Mouse (Mus musculus): ENCODE measurements around the gene E430018J23Rik. TPM values are rescaled to one million over a fixed set of nuclear protein-coding genes. Genes with fewer than 3 reads are reported as not detected.
A peak's percentile ranks its signal among the peaks of the same experiment; 100 is the strongest.
"Not testable (repeated sequence)": the region's sequence is repeated elsewhere in the genome, so short reads cannot be mapped to it uniquely, and the experiment has no call there.

E430018J23Rik gene
- total RNA-seq, 1 experiment from 2014 or later, result 2.3 TPM

- peak; percentile 90 for ATAC-seq (replicated peaks; ENCODE audit: insufficient number of reproducible peaks, low FRiP score, low TSS enrichment, poor library complexity, severe bottlenecking)
Observed at GRCm38 (mm10) chr7:127386641-127387392, 6.6 kb downstream of the E430018J23Rik start, which contains the start of gene 9130019O22Rik. Gene 9130019O22Rik, minus strand, starts transcription at chr7:127387166.

DNA sequence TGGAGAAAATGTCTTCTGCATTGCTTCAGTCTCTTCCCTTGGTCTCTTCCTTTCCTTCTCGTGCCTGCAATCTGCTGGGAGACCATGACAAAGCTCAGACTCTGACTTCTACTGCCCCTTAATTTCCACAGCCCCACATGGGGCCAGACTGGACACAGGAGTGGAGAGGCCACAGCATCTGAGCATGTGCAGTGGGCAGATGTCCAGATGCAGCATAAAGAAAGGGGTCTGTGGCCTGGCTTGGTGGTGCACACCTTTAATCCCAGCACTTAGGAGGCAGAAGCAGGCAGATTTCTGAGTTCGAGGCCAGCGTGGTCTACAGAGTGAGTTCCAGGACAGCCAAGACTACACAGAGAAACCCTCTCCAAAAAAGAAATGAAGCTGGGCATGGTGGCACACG lies 7.9 kb downstream of the E430018J23Rik start:
- not testable (repeated sequence) for ATAC-seq (replicated peaks; ENCODE audit: insufficient number of reproducible peaks, low FRiP score, low TSS enrichment, poor library complexity, severe bottlenecking)

- ATAC-seq (replicated peaks; ENCODE audit: insufficient number of reproducible peaks, low FRiP score, low TSS enrichment, poor library complexity, severe bottlenecking), result no peak
Observed at GRCm38 (mm10) chr7:127378310-127378921, 15.0 kb downstream of the E430018J23Rik start.

GRCm38 (mm10) chr7:127375271-127376245 lies 17.9 kb downstream of the E430018J23Rik start, which contains the start of gene Zfp747:
Gene Zfp747, minus strand, starts transcription at chr7:127376050.
- peak; percentile 98 for ATAC-seq (replicated peaks; ENCODE audit: insufficient number of reproducible peaks, low FRiP score, low TSS enrichment, poor library complexity, severe bottlenecking)

DNA sequence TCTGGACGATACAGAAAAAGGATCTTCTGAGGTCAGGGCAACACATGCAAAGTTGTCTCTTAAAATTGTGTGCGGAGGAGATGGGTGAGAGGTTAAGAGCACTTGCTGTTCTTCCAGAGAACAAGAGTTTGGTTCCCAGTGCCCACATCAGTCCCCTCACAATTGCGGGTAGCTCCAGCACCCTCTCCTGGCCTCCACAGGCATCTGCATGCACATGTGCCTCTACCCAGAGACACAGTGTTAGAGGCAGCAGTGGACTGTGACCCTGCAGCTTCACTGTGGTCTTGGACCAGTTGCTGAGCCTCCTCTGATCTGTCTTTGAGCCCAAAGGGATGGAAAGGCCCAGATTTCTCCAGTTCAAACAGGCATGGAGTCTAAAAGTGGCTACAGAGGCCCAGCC lies 21.6 kb downstream of the E430018J23Rik start:
- ATAC-seq (replicated peaks; ENCODE audit: insufficient number of reproducible peaks, low FRiP score, low TSS enrichment, poor library complexity, severe bottlenecking), result not testable (repeated sequence)

DNA sequence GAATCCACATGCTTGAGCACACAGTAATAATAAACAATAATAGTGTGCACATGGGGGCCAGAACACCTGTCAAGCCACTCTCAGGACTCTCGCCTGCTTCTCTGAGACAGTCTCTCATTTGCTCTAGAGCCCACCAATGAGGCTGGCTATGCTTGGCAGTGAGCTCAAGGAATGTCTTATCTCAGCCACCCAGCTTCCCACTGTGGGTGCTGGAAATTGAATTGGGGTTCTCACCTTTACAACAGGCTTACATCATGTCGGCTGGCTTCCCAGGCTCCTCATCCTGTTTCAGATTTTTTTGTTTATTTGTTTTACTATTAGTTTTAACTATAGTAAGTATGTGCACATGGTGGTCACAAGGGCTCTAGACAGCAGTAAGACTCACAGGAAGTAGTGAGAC lies 22.2 kb downstream of the E430018J23Rik start:
- ATAC-seq (replicated peaks; ENCODE audit: insufficient number of reproducible peaks, low FRiP score, low TSS enrichment, poor library complexity, severe bottlenecking), result no peak

GRCm38 (mm10) chr7:127366249-127366648 lies 27.2 kb downstream of the E430018J23Rik start:
- ATAC-seq (replicated peaks; ENCODE audit: insufficient number of reproducible peaks, low FRiP score, low TSS enrichment, poor library complexity, severe bottlenecking), result no peak

DNA sequence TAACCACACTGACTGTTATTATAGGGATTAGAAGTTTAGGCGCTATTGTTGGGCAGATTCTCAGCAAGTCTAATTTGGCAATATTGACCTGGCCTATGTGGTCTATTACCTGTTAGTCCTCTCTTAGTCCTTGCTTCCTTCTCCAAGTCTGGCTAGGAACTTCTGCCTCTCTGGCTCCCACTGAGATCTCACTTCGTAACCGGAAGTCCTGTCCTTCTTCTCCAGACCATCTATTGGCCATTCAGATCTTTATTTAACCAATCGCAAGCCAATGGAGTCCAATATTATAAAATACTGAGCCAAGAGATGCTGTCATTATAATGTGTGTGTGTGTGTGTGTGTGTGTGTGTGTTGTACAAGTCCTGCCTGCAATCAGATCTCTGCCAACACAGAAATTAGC lies 29.3 kb downstream of the E430018J23Rik start:
- ATAC-seq (replicated peaks; ENCODE audit: insufficient number of reproducible peaks, low FRiP score, low TSS enrichment, poor library complexity, severe bottlenecking), result no peak

- no peak for ATAC-seq (replicated peaks; ENCODE audit: insufficient number of reproducible peaks, low FRiP score, low TSS enrichment, poor library complexity, severe bottlenecking)
Observed at GRCm38 (mm10) chr7:127363475-127363921, 29.9 kb downstream of the E430018J23Rik start.

GRCm38 (mm10) chr7:127362418-127362817 lies 31.0 kb downstream of the E430018J23Rik start:
- peak; percentile 77 for ATAC-seq (replicated peaks; ENCODE audit: insufficient number of reproducible peaks, low FRiP score, low TSS enrichment, poor library complexity, severe bottlenecking)

DNA sequence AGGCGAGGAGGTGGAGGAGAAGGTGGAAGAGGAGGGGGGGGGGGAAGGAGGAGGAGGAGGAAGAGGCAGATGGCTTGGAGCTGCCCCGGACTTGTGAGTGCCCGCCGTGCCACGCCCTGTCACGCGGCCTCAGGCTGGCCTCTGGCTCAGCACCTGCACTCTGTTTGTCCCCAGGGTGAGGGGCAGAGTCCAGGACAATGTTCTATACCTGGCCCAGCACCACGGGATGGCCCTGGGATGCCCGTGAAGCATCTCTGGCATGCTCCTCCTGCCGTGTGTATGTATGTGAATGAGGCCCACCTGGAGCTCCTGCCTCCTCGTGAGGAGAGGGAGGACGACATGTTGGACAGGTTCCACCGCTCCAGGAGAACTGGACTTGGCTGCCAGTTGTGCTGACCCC lies 32.0 kb downstream of the E430018J23Rik start:
- 0 out of 2 replicates have a peak, but pooled peaks have one; percentile 10 for ATAC-seq (replicated peaks; ENCODE audit: insufficient number of reproducible peaks, low FRiP score, low TSS enrichment, poor library complexity, severe bottlenecking)

- ATAC-seq (replicated peaks; ENCODE audit: insufficient number of reproducible peaks, low FRiP score, low TSS enrichment, poor library complexity, severe bottlenecking), result no peak
Observed at GRCm38 (mm10) chr7:127360265-127360664, 33.2 kb downstream of the E430018J23Rik start.

DNA sequence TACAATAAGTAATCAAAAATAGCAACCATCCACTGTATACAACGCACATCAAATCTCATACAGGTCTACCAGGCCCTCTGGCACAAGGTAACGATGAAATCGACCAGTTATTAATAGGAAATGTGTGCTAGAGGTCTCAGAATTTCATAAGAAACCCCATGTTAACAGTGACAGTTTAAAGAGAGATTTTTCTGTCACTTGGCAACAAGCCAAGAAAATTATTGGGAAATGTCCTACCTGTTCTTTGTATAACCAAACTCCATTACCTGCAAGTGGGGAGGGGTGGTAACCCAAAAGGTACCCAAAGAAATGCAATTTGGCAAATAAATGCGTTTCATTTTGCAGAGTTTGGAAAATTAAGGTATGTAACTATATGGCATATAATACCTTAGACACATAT lies 35.0 kb downstream of the E430018J23Rik start:
- ATAC-seq (replicated peaks; ENCODE audit: insufficient number of reproducible peaks, low FRiP score, low TSS enrichment, poor library complexity, severe bottlenecking), result no peak

DNA sequence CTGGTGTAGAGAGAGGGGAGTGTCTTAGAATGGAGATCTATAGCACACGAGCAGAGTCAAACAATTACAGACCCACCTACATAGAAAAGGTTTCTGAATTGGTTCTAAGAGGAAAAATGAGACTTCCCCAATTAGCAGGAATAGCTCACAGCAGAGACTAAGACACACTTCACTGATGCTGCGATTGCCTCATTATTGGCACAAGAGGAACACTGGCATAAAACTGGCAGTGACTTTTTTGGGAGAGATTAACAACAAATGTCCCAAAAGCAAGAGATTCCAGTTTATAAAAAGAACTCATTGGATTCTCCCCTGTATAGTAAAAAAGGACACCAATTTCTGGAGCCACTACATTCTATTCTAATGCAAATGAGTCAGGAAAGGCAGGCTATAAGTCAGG lies 35.6 kb downstream of the E430018J23Rik start:
- ATAC-seq (replicated peaks; ENCODE audit: insufficient number of reproducible peaks, low FRiP score, low TSS enrichment, poor library complexity, severe bottlenecking), result no peak

- peak; percentile 83 for ATAC-seq (replicated peaks; ENCODE audit: insufficient number of reproducible peaks, low FRiP score, low TSS enrichment, poor library complexity, severe bottlenecking)
Observed at GRCm38 (mm10) chr7:127355796-127356195, 37.6 kb downstream of the E430018J23Rik start.

DNA sequence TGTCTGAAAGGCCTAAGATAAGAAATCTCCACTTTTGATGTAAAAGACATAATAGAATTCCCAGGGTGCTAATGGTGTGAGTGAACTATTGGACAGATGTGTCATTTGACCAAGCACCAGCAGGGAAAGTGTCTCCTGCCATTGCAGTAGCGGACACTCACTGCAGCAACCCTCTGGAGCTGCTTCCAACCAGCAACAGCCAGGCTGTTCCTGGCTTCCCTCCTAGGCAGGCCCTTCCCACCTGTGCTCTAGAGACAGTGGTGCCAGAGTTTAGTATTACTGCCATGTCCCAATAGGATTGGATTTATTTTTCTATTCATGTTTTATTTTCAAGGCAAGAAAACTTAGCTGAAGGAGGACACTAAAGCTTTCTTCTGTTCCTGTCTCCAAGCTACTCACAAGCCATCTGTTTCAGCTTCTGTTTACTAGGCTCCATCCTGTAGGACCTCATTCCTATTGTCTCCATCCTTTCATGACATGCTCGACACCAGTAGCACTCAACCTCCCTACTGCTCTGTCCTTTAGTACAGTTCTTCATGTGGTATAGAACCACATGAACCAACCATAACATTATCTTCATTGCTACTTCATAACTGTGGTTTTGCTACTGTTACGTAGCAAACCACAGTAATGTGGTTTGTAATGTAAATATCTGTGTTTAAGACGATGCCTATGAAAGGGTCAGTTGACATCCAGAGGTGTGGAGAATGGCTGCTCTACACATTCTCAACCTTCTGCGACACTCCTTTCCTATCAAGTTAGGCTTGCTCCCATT lies 42.0 kb downstream of the E430018J23Rik start:
- no peak for ATAC-seq (replicated peaks; ENCODE audit: insufficient number of reproducible peaks, low FRiP score, low TSS enrichment, poor library complexity, severe bottlenecking)

GRCm38 (mm10) chr7:127346676-127347075 lies 46.8 kb downstream of the E430018J23Rik start:
- ATAC-seq (replicated peaks; ENCODE audit: insufficient number of reproducible peaks, low FRiP score, low TSS enrichment, poor library complexity, severe bottlenecking), result no peak
